Mouse (Mus musculus) limb, embryonic 14.5 days (tissue): Measurements from ENCODE around the gene Abcb6. TPM values are rescaled to one million over a fixed set of nuclear protein-coding genes. Genes with fewer than 3 reads are reported as not detected.

ENCODE experiments used
- ATAC-seq: fragments of 200-750 bp; cut with Nextera tagmentation; 2 replicates; pipeline ENCODE4 v1.8.0; 2017; ENCODE audit warnings: low read depth, moderate number of reproducible peaks, moderate TSS enrichment; ENCODE audit not compliant: low FRiP score
- DNase-seq: peaks from one replicate; pipeline ENCODE4 v3.0.0-alpha.2; 2015; ENCODE audit warnings: low spot score
- H3K27ac ChIP-seq: fragments of 300-500 bp; sonication (generic); replicated peaks from 2 replicates; pipeline ENCODE4 v1.5.1; 2014; ENCODE audit warnings: low read depth, mild to moderate bottlenecking, low read length, moderate library complexity, mixed read lengths
- H3K27me3 ChIP-seq: fragments of 300-500 bp; sonication (generic); 2 replicates; pipeline ENCODE4 v1.6.1; 2014; ENCODE audit warnings: low read length, mixed read lengths; ENCODE audit not compliant: control insufficient read depth, insufficient read depth
- H3K36me3 ChIP-seq: fragments of 300-500 bp; sonication (generic); 2 replicates; pipeline ENCODE4 v1.6.1; 2014; ENCODE audit warnings: mild to moderate bottlenecking, low read length, moderate library complexity, mixed read lengths; ENCODE audit not compliant: control insufficient read depth, insufficient read depth
- H3K4me1 ChIP-seq: fragments of 300-500 bp; sonication (generic); 2 replicates; pipeline ENCODE4 v1.6.1; 2014; ENCODE audit warnings: antibody characterized with exemption, low read length, mixed read lengths; ENCODE audit not compliant: control insufficient read depth, insufficient read depth
- H3K4me2 ChIP-seq: fragments of 300-500 bp; sonication (generic); replicated peaks from 2 replicates; pipeline ENCODE4 v1.6.1; 2014; ENCODE audit warnings: low read depth, mild to moderate bottlenecking, low read length, moderate library complexity; ENCODE audit not compliant: severe bottlenecking
- H3K4me3 ChIP-seq: fragments of 300-500 bp; sonication (generic); replicated peaks from 2 replicates; pipeline ENCODE4 v1.5.1; 2014; ENCODE audit warnings: low read length
- H3K9ac ChIP-seq: fragments of 300-500 bp; sonication (generic); 2 replicates; pipeline ENCODE4 v1.6.1; 2014; ENCODE audit warnings: mild to moderate bottlenecking, low read depth, low read length, moderate library complexity; ENCODE audit not compliant: severe bottlenecking
- H3K9me3 ChIP-seq: fragments of 300-500 bp; sonication (generic); 2 replicates; pipeline ENCODE4 v1.6.1; 2016; ENCODE audit warnings: low read length; ENCODE audit not compliant: control insufficient read depth
- POLR2A ChIP-seq: fragments of 200-500 bp; IDR thresholded peaks from 2 replicates; pipeline ENCODE4 v1.8.0; 2012; ENCODE audit warnings: inconsistent platforms, mild to moderate bottlenecking, moderate library complexity, borderline replicate concordance; ENCODE audit not compliant: insufficient read depth, insufficient read length; ENCODE audit errors: extremely low read depth
- WGBS: fragments of 180-500 bp; shearing (Covaris S2); extraction: QIAGEN DNeasy Blood & Tissue Kit; methylation state at CpG from one replicate; pipeline ENCODE4 v1.1.7; 2014; 5-methylcytosine and 5-hydroxymethylcytosine counted together
- polyA plus RNA-seq, 2 experiments: library from polyadenylated mRNA; depleted of rRNA in 1 of 2; stranded (reverse) in 1 of 2; unstranded in 1 of 2; fragments of >200 nt; fragmentation: Nextera tagmentation in 1 of 2; extraction: Ambion mirVana in 1 of 2; gene quantifications; 2 replicates each; pipeline versions ENCODE4 v1.2.1 to v1.2.3; 2012 to 2014

Abcb6 gene
- polyA plus RNA-seq, 2 experiments: 27.3 to 29.7 TPM

DNA sequence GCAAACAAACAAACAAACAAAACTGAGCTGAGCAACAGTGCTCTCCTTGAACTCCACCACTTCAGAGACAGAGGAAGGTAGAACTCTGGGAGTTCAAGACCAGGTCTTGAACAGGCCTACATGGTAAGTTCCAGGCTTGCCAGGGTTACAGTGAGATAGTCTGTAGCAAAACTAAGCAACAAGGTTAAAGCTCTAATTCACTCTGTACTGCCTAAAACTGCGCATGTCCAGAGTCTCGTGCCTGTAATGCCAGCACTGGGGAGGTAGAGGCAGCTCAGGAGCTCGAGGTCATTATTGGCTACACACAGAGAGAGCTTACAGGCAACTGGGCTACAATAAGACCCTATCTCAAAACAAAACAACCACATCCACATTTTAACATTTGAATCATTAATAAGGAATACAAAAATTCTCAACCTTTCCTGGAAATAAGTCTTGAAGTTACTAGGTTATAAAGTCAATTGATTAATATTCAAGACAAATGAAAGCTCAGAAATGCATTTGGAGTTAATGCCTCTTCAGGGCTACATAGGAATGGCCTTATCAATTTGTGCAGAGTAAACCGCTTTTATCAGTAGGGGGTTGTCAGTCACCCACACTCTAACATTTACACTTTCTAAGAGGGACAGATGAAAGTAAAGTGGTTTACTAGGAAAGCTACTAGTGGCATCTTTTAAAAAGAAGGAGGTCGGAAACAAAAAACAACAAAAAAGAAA lies 20.5 kb downstream of the Abcb6 start:
- Histone ChIP-seq H3K27ac (no peak overlapping the region), H3K4me2 (no peak overlapping the region), H3K27me3 (no peaks in the 10 kb centered on the region), H3K9me3 (no peaks in the 10 kb centered on the region), H3K4me1 (no peaks in the 10 kb centered on the region), H3K36me3 (no peaks in the 10 kb centered on the region), H3K9ac (no peak overlapping the region), H3K4me3 (no peak overlapping the region)
- no peak for TF ChIP-seq POLR2A
- DNase-seq: no peak
- no peak for ATAC-seq
- WGBS: 72% methylated on average over 5 of the region's 5 CpGs

DNA sequence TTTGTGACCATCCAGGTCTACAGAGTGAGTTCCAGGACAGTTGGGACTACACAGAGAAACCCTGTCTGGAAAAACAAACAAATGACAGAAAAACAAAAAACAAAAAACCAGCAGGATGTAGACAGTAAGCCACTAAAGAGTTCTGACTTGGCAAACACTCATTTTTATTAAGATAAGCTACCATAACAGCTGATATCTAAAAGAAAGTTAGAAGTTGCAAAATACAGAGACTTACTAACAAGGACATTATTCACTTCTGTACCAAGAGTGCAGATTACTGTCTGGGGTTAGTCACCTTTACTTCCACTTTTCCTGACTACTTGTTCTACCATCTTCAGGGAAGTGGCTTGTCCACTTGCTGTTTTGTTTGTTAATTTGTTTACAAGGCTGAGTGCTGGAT lies 21.2 kb downstream of the Abcb6 start:
- Histone ChIP-seq H3K27me3 (no peaks in the 10 kb centered on the region), H3K9ac (no peak overlapping the region), H3K4me1 (no peaks in the 10 kb centered on the region), H3K4me2 (no peak overlapping the region), H3K4me3 (no peak overlapping the region), H3K9me3 (no peaks in the 10 kb centered on the region), H3K36me3 (no peaks in the 10 kb centered on the region), H3K27ac (no peak overlapping the region)
- TF ChIP-seq POLR2A: no peak
- ATAC-seq: no peak
- DNase-seq: no peak

DNA sequence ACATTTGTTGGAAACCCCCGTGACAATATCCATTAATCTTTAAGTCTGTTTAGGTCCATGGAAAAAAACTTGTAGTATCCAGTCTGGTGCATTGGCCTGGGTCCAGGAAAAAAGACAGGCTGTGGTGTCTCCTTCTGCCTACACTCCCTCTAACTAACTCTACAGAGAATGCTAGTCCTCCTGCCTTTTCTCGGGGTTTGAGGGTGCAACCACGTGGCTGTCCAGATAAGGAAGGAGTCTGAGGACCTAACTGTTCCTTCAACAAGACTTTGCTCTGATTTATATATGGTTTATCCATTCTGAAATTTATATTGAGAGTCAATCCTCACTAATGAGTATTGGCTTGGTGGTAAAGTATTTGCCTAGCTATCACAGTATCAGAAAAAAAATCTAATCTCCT lies 24.4 kb downstream of the Abcb6 start:
- 74% methylated on average over 3 of the region's 3 CpGs for WGBS
- no peak overlapping the region for H3K4me2 ChIP-seq
- no peaks in the 10 kb centered on the region for H3K36me3 ChIP-seq
- DNase-seq: no peak
- H3K9ac ChIP-seq: no peak overlapping the region
- H3K4me1 ChIP-seq: no peaks in the 10 kb centered on the region
- H3K27me3 ChIP-seq: no peaks in the 10 kb centered on the region
- no peak overlapping the region for H3K4me3 ChIP-seq
- no peak overlapping the region for H3K27ac ChIP-seq
- no peak for TF ChIP-seq POLR2A
- no peaks in the 10 kb centered on the region for H3K9me3 ChIP-seq
- no peak for ATAC-seq

DNA sequence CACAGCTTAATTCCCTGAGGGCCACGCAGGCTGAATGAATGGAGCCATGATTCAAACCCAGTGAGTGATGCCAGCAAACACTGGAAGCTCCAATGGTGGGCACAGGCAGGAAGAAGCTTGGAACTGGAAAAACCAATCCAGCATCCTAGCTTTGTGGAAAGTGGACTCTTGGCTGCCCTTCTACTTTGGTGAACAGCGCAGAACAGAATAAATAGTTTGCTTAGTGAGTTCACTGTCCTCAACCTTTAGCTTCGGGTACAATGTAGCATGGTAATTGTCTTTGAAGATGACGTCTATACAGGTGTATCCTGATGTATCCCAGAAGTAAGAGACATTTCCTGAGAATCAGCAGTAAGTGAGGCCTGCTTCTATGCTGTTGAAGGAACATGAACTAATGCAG lies 31.5 kb downstream of the Abcb6 start:
- WGBS: 93% methylated on average over 4 of the region's 4 CpGs
- H3K9me3 ChIP-seq: no peaks in the 10 kb centered on the region
- H3K36me3 ChIP-seq: peaks cover 51% of the 10 kb centered on the region
- H3K4me2 ChIP-seq: no peak overlapping the region
- no peak overlapping the region for H3K4me3 ChIP-seq
- no peaks in the 10 kb centered on the region for H3K27me3 ChIP-seq
- DNase-seq (no peak), ATAC-seq (no peak)
- H3K4me1 ChIP-seq: peaks cover 4% of the 10 kb centered on the region; the same call in 1 of the 2 replicates
- no peak overlapping the region for H3K27ac ChIP-seq
- no peak overlapping the region for H3K9ac ChIP-seq
- TF ChIP-seq POLR2A: no peak

DNA sequence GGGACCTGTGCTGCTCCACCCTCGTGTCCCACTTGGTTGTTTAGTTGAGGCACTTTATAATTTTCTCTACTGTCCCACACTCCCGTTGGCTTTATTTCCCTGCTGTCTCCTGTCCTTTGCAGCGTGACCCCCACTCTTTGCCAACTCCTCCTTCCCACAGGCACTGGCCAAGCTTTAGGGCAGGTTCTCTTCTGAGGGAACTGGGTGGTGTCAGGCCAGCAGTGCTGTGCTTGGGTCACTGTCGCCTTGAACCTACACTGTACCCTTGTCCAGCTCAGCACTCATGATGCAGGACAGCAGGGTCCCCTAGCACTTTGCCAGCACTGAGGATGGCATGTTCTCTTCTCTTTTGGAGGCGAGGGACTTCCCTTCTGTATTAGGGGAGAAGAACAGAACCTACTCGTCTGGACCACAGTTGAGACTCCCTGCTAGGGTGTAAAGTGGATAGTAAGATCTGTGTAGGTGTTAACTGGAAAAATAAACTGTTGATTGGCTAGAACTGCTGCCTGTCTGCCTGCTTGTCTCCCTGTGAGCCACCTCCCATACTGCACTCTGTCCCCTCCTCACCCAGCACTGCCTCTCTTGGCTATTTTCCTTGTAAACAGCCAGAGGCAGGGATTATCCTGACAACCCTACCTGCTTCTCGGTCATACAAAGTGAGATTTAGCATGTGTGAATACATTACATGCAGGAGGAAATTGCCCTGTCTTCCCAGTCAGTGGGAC lies 32.6 kb downstream of the Abcb6 start:
- Histone ChIP-seq H3K27ac (no peak overlapping the region), H3K27me3 (no peaks in the 10 kb centered on the region), H3K9ac (no peak overlapping the region), H3K4me1 (peaks cover 6% of the 10 kb centered on the region; the same call in 1 of the 2 replicates), H3K36me3 (peaks cover 51% of the 10 kb centered on the region), H3K9me3 (no peaks in the 10 kb centered on the region), H3K4me2 (no peak overlapping the region), H3K4me3 (no peak overlapping the region)
- no peak for ATAC-seq
- DNase-seq: no peak
- no peak for TF ChIP-seq POLR2A
- 81% methylated on average over 7 of the region's 7 CpGs for WGBS
